Mouse (Mus musculus) urinary bladder, postnatal 25 days (tissue): ENCODE measurements around the gene Trnp1.

Experiments
- DNase-seq: peaks from one replicate; pipeline ENCODE4 v3.0.0; 2022; ENCODE audit warnings: low spot score

Gene Trnp1

DNA sequence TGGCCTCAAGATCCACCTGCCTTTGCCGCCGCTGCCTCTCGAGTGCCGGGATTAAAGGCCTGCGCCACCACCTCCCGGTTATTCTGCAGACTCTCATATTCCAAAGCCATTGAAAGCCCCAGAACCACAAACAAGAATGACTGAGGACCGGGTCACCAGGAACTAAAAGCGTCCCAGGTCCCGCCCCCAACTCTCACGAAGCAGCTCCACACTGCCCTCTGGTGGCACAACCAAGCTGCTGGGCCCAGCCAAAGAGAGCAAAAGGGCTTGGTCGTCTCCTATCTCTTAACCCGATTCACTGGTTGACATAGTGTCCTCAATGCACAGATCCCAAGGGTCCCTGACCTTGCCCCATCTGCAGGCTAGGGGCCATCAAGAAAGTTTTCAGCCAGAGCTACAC, 3.9 kb downstream of the Trnp1 start:
- DNase-seq, result peak; percentile 96

DNA sequence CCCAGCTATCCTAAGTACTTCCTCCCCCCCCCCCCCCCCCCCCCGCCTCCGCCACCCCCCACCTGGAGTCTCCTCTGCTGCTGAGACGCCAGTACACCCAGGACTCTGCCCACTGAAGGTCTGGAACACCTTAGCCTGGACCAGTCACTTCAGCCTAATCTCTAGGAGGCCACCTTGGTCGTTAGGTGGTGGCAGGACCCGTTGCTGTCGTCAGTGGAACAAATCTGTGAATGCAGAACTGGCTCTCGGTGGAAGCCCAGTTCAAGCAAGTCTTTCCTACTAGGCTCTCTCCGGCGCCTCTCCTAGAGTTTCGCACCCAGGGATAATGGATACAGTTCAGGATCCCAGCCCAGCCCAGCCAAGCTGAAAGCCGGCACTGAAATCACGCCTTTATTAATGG, 4.5 kb downstream of the Trnp1 start:
- no peak for DNase-seq

DNA sequence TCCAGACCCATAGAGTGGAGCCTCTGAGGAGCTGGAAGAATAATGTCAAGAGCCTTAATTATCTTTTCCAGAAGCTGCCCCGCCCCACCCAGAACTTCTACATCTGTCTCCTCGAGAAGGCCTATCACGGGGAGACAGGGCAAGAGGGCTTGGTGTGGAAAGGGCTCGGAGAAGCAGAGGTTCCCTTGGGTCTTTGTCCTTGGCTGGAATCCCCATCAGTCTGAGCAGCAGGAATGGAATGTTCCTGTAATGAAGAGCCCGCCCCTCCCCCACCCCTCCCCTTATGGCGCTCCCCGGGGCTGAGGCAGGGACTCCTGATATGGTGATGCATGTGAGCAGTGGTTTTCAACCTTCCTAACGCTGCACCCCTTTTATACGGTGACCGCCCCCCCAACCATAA, 6.5 kb downstream of the Trnp1 start:
- DNase-seq, result no peak

DNA sequence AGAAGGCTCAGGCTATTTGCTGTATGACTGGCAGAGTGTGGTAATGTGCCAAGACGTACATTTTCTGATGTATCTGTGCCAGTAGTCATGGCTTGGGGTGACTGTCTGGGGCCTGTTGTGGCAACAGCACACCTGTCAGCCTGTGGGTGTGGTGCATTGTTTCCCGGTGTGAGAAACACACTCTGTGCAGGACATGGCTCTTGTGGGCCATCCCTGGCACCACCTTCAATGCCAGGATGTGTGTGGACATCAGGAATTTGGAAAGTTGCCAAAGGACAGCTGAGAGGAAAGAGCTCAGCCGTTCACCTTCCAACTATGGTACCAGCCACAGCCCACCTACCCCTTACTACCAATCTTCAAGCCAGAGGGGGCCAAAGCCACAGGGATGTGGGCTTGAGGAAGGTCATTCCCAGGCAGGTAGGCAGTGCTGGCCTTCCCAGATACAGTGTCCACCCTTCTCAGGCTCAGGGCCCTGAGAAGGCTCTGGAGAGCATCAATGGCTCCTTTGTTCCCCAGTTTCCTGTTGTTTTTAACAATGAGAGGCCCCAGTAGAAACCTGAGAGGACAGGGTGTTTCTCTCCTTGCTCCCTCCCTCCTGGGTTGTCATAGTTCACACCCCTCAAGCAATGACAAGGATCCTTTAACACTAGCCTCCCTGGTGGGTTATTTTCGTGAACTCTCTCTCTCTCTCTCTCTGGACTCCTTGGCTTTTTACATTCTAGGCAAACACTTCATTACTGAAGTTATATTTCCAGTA, 8.7 kb downstream of the Trnp1 start:
- DNase-seq, result no peak

DNA sequence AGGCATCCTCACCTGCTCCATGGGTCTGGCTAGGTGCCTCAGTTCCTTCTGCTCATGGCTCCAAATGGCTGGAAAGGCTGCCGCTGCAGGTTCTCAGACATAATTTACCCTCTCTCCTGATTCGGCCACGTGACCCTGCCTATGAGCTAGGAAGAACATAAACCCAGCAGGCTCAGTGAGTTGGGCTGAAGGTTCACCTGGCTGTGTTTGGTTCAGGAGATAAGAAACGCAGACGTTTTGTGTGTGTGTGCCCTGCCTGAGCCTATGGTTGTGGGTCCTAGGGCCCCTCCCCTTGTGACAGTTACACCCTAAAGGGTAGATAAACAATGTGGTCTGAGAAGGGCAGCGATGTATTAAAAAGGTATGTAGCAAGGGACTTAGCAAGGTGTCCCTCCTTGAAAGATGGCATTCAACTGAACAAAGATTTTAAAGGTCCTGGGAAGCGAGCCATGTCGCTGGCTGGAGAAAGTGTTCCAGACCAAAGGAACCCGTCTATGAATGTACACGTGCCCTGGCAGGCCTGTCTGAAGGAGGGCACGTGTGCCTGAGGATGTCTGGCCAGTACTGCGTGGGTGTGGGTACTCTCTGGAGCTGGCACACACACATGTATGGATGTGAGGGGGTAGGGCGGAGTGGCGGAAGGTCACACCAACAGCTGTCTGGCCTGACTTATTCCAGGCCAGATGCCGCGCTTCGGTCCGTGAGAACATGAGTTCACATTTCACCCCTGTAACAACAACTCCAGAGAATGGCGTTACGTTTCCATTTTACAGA, 9.5 kb downstream of the Trnp1 start:
- no peak for DNase-seq

DNA sequence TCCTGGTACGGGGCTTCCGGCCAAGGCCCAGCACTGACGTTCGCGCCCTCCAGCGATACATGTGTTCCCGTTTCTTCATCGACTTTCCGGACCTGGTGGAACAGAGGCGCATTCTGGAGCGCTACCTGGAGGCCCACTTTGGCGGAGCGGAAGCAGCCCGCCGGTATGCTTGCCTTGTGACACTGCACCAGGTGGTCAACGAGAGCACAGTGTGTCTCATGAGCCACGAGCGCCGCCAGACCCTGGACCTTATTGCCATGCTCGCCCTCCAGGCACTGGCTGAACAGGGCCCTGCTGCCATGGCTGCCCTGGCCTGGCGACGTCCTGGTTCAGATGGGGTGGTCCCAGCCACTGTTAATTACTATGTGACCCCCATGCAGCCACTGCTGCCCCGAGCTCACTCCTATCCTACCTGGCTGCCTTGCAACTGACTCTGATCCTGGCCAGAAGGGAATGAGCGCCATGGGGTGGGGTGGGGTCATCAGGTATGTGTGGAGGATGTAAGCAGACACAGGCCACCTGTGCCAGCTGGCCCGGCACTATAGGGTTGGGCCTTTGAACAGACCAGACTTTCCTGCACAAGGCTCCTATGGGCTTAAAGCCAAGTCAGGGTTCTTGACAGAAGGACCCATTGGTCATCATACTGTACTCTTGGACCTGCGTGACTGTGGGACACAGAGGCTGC, 11.5 kb downstream of the Trnp1 start:
- DNase-seq, result no peak

DNA sequence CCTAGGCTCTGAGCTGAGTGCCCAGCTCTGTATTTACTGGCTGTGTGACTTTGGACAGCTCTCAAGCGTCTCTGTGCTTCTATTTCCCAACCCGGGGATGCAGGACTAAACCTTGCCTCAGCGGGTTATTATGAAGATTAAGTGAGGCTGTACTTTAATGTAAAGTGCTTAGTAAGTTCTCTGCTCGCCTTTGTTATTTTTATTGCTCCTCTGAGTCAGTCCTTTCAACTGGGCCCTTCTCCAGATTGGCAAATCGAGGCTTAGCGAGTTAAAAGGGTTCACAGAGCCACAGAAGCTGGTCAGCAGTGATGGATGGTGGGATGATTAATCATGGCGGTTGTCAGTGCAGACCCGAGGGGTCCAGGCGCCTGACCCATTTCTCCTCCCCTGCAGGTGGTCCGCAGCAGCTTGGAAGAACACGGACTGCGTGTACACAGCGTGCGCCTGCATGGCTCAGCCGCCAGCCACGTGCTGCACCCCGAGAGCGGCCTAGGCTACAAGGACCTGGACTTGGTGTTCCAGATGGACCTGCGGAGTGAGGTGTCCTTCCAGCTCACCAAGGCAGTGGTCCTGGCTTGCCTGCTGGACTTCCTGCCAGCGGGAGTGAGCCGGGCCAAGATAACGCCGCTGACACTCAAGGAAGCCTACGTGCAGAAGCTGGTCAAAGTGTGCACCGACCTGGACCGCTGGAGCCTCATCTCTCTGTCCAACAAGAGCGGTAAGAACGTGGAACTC, 12.5 kb downstream of the Trnp1 start:
- DNase-seq, result no peak

DNA sequence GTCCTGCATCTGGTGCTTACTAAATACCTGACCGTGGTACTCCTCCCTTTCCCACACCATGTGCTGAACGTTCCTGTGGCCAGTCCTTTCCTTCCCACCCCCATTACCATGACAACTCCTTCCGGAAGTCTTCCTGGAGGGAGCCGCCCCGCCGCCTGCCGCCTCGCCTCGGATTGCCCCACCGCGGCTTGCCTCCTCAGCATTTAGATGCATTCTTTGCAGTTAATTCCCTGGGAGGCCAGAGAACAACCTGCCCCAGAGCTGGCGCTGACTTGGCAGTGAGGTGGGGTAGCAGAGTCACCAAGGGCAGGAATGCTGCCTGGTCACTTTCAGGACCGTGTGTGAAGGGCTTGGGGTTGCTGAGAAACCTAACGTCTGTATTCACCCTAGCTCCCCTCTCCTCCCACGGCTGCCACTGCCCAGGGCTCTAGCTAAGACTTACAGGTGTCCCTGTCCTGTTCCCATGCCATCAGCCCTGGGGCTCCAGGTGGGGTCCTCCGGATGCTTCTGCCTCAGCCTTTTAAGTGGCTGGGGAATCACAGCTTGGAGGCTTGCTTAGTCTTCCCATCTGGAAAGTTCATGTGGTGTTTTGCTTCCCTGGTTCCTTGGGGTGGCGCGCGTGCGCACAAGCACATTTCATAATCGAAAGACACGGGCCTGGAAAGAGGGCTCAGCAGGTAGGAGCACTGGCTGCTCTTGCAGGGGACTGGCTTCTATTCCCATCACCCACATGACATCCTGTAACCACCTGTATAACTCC, 13.9 kb downstream of the Trnp1 start:
- DNase-seq, result peak; percentile 67

DNA sequence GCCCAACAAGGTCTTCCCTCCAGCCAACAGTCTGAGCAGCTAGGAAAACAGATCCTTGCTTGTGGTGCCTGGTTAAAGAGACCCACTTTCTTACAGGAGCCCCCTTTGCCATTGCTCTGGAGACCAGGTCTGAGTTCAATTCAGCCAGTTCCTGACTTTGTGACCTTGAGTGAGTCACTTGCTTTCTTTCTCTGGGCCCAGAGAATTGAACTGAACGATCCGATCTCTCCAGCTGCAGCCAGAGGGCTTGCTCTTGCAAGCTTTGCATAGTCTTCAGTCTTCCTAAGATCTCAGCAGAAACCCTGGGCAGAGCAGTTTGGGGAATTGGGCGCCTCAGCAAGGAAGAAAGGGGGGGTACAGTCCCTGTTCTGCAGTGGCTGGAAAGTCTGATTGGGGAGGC, 15.9 kb downstream of the Trnp1 start:
- no peak for DNase-seq

DNA sequence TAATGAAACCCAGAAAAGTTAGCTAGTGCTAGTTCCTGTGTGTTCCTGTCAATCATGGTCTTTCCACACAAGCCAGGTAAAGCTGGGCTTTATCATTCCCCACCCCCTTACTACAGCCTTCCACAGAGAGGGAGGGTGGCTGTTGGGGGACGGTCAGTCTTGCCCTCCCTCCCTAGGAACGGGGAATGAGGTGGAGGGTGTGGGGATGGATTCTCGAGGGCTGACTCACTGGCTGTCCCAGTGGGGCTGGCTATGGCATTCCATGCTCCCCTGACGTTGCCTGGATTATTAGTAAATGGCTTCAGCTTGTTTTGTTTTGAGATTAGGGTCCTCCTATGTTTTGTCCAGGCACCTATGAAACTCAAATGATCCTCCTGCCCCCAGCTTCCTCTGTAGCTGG, 16.9 kb downstream of the Trnp1 start:
- no peak for DNase-seq

DNA sequence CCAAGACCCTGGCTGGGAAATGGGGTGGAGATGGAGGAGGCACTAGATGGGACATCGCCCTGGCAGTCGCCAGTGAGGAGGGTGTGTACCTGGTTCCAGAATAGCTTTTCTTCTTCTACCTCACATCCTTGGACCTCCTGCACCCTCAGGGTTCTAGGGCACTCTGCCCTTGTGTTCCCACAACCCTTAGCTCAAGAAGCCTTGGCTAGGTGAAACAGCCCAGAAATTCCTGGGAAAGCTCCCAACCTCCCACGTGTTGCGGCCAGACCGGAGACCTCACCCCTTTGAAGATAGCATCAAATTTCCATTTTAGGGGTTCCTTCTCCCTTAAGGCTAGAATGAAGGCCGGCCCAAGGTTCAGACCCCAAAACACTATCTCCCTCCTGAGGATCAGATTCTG, 17.6 kb downstream of the Trnp1 start:
- no peak for DNase-seq

DNA sequence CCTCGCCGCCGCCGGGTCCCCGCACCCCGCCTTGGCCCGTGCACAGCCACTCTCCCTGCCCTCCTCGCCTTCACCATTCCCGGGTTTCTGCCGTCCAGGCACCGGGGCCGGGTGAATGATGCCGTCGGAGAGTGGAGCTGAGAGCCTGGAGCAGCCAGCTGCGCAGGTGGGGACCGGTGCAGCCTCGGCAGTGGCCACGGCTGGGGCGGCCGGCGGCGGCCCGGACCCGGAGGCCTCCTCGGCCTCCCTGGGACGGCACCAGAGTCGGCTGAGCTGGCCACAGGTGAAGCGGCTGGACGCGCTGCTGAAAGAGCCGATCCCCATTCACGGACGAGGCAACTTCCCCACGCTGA, 18.2 kb downstream of the Trnp1 start:
- no peak for DNase-seq

DNA sequence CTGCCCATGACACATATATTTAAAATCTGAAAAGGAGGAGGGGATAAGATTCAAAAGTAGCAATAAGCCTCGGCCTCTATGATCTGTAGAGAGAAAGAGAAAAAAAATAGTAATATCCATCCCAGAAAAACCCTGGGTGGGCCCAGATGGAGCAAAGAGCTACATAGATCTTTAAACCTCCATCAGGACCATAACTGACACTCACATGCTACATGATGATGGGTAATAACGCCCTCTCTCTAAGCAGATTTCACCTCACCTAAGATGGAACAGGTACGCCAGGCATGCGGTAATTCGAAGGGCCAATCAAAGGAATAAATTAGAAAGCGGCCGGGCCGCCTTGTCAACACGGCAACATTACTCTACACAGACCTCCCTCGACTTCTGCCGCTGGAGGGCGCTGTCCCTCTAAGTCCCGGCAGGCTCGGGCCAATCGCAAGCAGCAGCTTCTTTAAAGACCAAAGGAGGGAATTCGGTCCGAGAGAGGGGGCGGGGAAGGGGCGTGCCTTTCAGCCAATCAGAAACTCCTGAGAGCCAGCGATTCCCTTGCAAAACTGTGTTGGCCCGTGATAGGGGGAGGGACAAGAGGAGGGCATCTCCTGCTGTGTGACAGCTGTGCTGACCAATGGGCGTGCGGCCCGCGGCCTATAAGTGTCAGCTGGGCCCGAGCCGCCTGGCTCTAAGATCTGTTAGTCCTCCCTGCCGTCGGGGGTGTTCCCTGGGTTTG, 18.7 kb downstream of the Trnp1 start, which contains the start of gene Tent5b:
TSS of gene Tent5b (plus strand) at position 675 of the 727 bp plus-strand sequence.
- DNase-seq, result peak; percentile 99

DNA sequence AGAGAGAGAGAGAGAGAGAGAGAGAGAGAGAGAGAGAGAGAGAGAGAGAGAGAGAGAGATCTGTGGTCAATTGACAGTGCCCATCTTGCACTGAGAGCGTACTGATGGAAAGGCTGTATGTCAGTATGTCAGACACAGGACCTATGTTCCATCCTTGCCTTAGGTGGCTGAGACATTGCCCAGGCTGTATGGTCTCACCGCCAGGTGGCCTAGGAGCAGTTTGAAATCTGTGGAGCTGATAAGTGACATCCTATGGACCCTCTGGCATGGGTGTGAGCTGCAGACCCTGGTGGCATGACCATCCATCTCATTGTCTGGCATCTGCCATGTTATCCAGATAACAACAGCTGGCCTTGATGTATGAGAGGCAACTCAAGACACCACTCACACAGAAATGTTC, 24.5 kb downstream of the Trnp1 start:
- DNase-seq, result no peak

DNA sequence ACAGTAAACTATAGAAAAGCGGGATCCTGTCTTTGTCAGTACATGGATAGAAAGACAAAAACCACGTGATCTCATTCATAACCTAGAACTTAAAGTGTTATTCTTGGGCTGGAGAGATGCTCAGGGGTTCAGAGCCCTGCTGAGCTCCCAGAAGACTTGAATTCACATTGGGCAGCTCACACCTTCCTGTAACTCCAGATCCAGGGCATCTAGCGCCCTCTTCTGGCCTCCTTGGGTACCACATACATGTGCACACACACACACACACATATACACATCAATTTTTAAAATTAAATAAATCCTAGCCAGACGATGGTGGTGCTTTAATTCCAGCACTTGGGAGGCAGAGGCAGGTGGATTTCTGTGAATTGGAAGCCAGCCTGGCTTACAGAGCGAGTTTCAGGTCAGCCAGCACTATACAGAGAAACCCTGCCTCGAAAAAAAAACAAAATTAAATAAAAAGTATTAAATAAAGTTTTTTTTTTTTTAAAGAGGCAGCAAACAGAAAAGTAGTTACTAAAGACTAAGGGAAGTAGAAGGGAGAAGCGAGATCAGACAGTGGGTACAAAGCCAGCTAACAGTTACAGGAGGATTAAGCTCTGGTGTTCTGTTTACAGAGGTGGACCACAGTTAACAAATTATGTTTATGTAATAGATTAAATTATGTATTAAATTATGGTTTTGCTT, 27.1 kb downstream of the Trnp1 start:
- no peak for DNase-seq

DNA sequence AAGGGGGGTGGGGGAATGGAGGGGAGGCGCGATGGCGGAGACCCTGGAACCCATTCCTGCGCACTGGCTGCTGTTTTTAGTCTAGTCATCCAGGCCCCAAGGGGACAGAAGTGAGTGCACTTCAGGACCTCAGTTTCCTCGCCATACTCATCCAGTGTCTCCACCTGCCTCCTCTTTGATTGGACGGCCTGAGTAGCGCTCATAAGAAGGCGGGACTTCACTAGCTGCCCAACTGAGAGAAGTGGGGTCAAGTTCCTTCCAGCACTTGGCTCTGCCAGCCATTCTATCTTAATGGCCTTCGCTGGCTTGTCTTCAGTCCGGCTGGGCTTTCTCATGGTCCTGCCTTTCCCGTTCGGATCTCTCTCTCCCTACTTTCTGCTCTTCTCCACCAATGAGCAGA, 29.2 kb downstream of the Trnp1 start:
- DNase-seq, result no peak

DNA sequence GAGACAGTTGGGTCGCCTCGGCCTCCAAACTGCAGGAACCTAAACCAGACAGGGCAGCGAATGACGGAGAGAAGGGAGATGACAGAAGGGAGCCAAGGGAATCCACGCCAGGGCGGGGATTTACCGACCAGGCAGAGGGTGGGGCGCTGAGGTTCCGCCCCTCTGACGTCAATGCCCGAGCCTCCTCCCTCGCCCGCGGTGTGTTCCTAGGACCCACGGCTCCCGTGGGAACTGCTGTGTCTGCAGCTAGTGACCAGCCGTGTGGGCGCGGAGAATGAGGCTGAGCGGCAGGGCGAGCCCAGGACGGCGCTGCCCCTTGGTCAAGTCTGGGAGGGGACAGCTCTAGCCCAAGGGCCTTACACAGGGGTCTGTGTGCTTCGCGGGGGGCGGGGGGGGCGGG, 30.3 kb downstream of the Trnp1 start:
- DNase-seq, result peak; percentile 83

DNA sequence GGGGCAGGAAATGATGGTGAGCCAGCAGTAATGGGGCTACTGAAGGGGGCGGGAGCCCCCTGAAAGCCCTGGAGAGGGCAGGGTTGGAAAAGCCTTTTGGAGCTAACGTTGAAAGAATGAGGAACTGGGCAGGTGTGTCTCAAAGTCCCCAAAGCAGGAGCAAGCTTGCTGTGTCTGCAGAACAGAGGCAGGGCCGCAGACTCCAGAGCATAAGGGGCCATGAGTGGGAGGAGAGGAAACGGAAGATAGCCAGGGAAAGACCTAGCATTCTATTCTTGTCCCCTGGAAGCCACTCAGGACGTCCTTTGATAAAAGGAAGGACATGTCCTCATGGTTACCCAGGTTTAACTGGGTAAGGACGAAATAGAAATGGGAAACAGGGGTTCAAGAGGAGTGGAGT, 35.2 kb downstream of the Trnp1 start:
- DNase-seq, result no peak

DNA sequence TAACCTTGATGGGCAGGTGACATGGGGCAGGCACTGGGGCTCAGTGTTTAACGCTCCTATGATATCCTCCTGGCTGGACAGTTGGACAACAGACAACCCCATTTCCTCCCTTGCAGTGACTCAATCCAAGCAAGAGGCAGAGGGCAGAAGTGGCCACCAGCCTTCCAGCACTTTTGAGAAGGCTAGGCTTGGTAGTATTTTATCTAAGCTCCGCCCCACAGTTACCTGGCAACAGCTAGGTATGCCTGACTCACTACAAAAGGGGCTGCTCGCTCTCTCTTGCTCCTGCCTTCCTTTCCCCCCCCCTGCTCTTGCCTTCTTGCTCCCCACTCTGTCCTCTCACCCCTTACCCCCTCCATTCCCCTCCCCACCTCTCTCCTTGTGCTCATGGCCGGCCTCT, 37.0 kb downstream of the Trnp1 start:
- DNase-seq, result no peak

DNA sequence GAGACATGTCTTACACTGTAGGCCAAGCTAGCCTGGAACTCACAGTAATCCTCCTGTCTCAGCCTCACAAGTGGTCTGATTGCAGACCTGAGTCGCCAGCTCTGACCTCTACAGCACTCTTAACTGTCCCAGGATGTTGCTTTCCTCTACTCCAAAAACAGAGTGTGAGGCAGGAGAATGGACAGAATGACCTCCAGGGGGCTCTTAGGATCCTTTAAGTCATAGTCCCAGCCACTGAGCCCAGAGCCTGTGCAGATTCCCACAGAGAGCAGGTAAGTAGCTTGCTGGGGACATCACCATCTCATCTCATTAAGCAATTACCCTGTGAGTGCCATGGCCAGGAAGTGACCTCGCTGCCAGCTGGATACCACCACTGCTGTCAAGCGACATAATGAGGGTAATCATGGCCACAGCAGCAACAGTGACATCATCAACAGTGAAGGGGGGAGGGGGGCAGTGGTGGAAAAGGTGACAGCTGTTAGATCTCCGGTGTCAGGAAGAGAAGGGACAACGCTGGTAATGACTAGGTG, 37.5 kb downstream of the Trnp1 start:
- no peak for DNase-seq
